In the genomic region with DNA sequence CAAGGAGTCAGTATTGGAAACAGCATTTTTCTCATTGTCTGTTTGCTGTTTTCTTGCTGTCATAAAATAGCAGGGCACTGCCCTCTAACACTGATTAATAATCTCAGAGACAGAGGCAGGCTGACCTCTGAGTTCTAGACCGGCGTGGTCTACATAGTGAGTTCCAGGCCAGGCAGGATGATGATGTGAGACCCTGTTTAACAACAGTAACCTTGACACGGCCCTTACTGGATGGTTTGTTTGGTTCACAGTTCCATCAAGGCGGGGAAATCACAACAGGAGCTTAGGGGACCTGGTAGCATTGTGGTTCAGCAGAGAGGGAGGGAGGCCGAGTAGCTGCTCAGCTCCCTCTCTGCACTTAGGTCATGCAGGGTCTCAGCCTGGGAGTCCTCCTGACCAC, we compare ENCODE assay signal across 18 mouse cellular contexts. TPM values are rescaled to one million over a fixed set of nuclear protein-coding genes. Genes with fewer than 3 reads are reported as not detected.
DNase-seq lines count a peak whose midpoint lies in the region; ATAC-seq lines count a peak whose summit lies in the region.
"Had no signal": no experiment of that assay in that cellular context is flagged by ENCODE, and none has a peak within 500 bp of the region (broad histone marks: within the 10 kb centered on the region; RNA-seq: fewer than 3 reads in every experiment).

No protein-coding gene starts in this region.

- H3K4me1 ChIP-seq in heart, embryonic 11.5 days (ENCODE audit: control insufficient read depth, insufficient read depth, low read length) = peaks cover 17% of the 10 kb centered on the region
- peaks cover 21% of the 10 kb centered on the region for H3K4me1 ChIP-seq in heart, embryonic 10.5 days
- H3K4me1 ChIP-seq in midbrain, embryonic 11.5 days (ENCODE audit: control insufficient read depth, insufficient read depth, low read length) = no peaks in the 10 kb centered on the region
- peaks cover 15% of the 10 kb centered on the region for H3K4me1 ChIP-seq in midbrain, embryonic 10.5 days
- H3K4me1 ChIP-seq: forebrain, embryonic 15.5 days had no signal

- no peak overlapping the region for H3K4me3 ChIP-seq in heart, embryonic 11.5 days (ENCODE audit: low read depth, low read length)
- no peak overlapping the region for H3K4me3 ChIP-seq in heart, embryonic 10.5 days
- H3K4me3 ChIP-seq in midbrain, embryonic 11.5 days (ENCODE audit: low read depth, low read length) = no peak overlapping the region
- H3K4me3 ChIP-seq in midbrain, embryonic 10.5 days = no peak overlapping the region
- H3K4me3 ChIP-seq: embryonic facial prominence, embryonic 12.5 days; forebrain, embryonic 13.5 days; forebrain, embryonic 15.5 days had no signal

- no peak for ATAC-seq in heart, embryonic 11.5 days (replicated peaks; ENCODE audit: insufficient number of reproducible peaks, low FRiP score, low TSS enrichment)
- no peak for ATAC-seq in midbrain, embryonic 11.5 days (ENCODE audit: low FRiP score)
- ATAC-seq: forebrain, embryonic 13.5 days; forebrain, embryonic 15.5 days; forebrain, postnatal 0 days had no signal

- H3K36me3 ChIP-seq in heart, embryonic 11.5 days (ENCODE audit: control insufficient read depth, insufficient read depth, low read length) = no peaks in the 10 kb centered on the region
- no peaks in the 10 kb centered on the region for H3K36me3 ChIP-seq in heart, embryonic 10.5 days
- H3K36me3 ChIP-seq in midbrain, embryonic 11.5 days (ENCODE audit: control insufficient read depth, insufficient read depth, low read length) = no peaks in the 10 kb centered on the region
- H3K36me3 ChIP-seq in midbrain, embryonic 10.5 days = no peaks in the 10 kb centered on the region
- H3K36me3 ChIP-seq: embryonic facial prominence, embryonic 12.5 days; forebrain, embryonic 15.5 days had no signal

- no peaks in the 10 kb centered on the region for H3K27me3 ChIP-seq in heart, embryonic 11.5 days (ENCODE audit: control insufficient read depth, insufficient read depth, low read length)
- H3K27me3 ChIP-seq in heart, embryonic 10.5 days (ENCODE audit: insufficient read depth, poor library complexity, severe bottlenecking) = no peaks in the 10 kb centered on the region
- no peaks in the 10 kb centered on the region for H3K27me3 ChIP-seq in midbrain, embryonic 11.5 days (ENCODE audit: control insufficient read depth, insufficient read depth, low read length)
- no peaks in the 10 kb centered on the region for H3K27me3 ChIP-seq in midbrain, embryonic 10.5 days (ENCODE audit: low read depth, poor library complexity, severe bottlenecking)
- H3K27me3 ChIP-seq: embryonic facial prominence, embryonic 12.5 days; forebrain, embryonic 13.5 days; forebrain, embryonic 15.5 days had no signal

- H3K27ac ChIP-seq in heart, embryonic 11.5 days (ENCODE audit: low read depth, low read length) = no peak overlapping the region
- H3K27ac ChIP-seq in heart, embryonic 10.5 days = no peak overlapping the region
- no peak overlapping the region for H3K27ac ChIP-seq in midbrain, embryonic 11.5 days (ENCODE audit: low read depth, low read length)
- no peak overlapping the region for H3K27ac ChIP-seq in midbrain, embryonic 10.5 days (replicated peaks)
- H3K27ac ChIP-seq: embryonic facial prominence, embryonic 12.5 days; forebrain, embryonic 13.5 days; forebrain, embryonic 15.5 days had no signal

- 54% methylated on average over 5 of the region's 5 CpGs for WGBS in heart, embryonic 11.5 days (ENCODE audit: insufficient replicate concordance)
- 52% methylated on average over 5 of the region's 5 CpGs for WGBS in heart, embryonic 10.5 days
- 66% methylated on average over 5 of the region's 5 CpGs for WGBS in midbrain, embryonic 11.5 days
- 63% methylated on average over 5 of the region's 5 CpGs for WGBS in midbrain, embryonic 10.5 days

- H3K9ac ChIP-seq in heart, embryonic 11.5 days (ENCODE audit: low read depth, low read length) = peak overlapping the region; percentile 18; the same call in 1 of the 2 replicates
- no peak overlapping the region for H3K9ac ChIP-seq in midbrain, embryonic 11.5 days (ENCODE audit: low read length)
- H3K9ac ChIP-seq: embryonic facial prominence, embryonic 12.5 days; forebrain, embryonic 13.5 days; forebrain, embryonic 15.5 days; forebrain, postnatal 0 days had no signal

- no peak overlapping the region for H3K4me2 ChIP-seq in heart, embryonic 11.5 days
- no peak overlapping the region for H3K4me2 ChIP-seq in midbrain, embryonic 11.5 days
- H3K4me2 ChIP-seq: embryonic facial prominence, embryonic 12.5 days; forebrain, embryonic 13.5 days; forebrain, embryonic 15.5 days had no signal

- no peaks in the 10 kb centered on the region for H3K9me3 ChIP-seq in heart, embryonic 11.5 days (replicated peaks; ENCODE audit: control insufficient read depth, low read length)
- H3K9me3 ChIP-seq in heart, embryonic 10.5 days = no peaks in the 10 kb centered on the region
- H3K9me3 ChIP-seq in midbrain, embryonic 11.5 days (ENCODE audit: control insufficient read depth, low read length) = no peaks in the 10 kb centered on the region
- H3K9me3 ChIP-seq in midbrain, embryonic 10.5 days (replicated peaks) = no peaks in the 10 kb centered on the region
- H3K9me3 ChIP-seq: embryonic facial prominence, embryonic 12.5 days; forebrain, embryonic 13.5 days; forebrain, embryonic 15.5 days had no signal

- no peak for DNase-seq in heart, embryonic 10.5 days (ENCODE audit: low spot score)
- peak; percentile 75 for DNase-seq in midbrain, embryonic 11.5 days (ENCODE audit: low spot score, missing footprints)
- DNase-seq in midbrain, embryonic 10.5 days (ENCODE audit: low spot score) = no peak
- no peak for DNase-seq in gastrocnemius, adult 8-10 months (ENCODE audit: low spot score in 2 of 2)
- DNase-seq: adrenal gland, adult 2 months; adrenal gland, postnatal 10 days; adrenal gland, postnatal 25 days; cerebellum, adult 11 months; cerebellum, adult 18-20 months; cerebellum, adult 8-10 months; cerebellum, adult 9-11 months; cerebellum, postnatal 36 days; embryo, embryonic 11 days; forebrain, postnatal 0 days had no signal

RNA-seq across cellular contexts. Expression of a gene that starts 25.8 kb away (rescaled TPM):
- 7.1 and 7.8 TPM in 2 replicates for polyA plus RNA-seq in heart, embryonic 11.5 days (2014; fragmentation: Nextera tagmentation; extraction: Ambion mirVana)
- 4.8 and 5.3 TPM in 2 replicates for polyA plus RNA-seq in heart, embryonic 10.5 days (2016; fragmentation: Nextera tagmentation; extraction: Ambion mirVana)
- polyA plus RNA-seq in midbrain, embryonic 11.5 days (2014; fragmentation: Nextera tagmentation; extraction: Ambion mirVana) = 2.7 and 3.0 TPM in 2 replicates
- polyA plus RNA-seq in midbrain, embryonic 10.5 days (2016; fragmentation: Nextera tagmentation; extraction: Ambion mirVana) = 1.9 and 2.1 TPM in 2 replicates
- total RNA-seq in gastrocnemius, adult 8-10 months (2022) = 10 to 100 TPM; 10.1 to 36.4 (median 14.5) TPM
